Mouse (Mus musculus) cortical plate, adult 2 months (tissue): ENCODE measurements around the gene Jpt2.

Source experiments
- CTCF ChIP-seq: fragments of 200-500 bp; IDR thresholded peaks from 2 replicates; pipeline ENCODE4 v1.5.1; 2011; ENCODE audit warnings: mild to moderate bottlenecking, control low read depth, low read length; ENCODE audit not compliant: insufficient read depth; ENCODE audit errors: extremely low read depth
- POLR2A ChIP-seq: fragments of 200-500 bp; IDR thresholded peaks from 2 replicates; pipeline ENCODE4 v1.6.1; 2011; ENCODE audit warnings: mild to moderate bottlenecking, low read length, control low read depth; ENCODE audit not compliant: insufficient read depth; ENCODE audit errors: extremely low read depth

- no peak for TF ChIP-seq POLR2A
- TF ChIP-seq CTCF = no peak
Observed at GRCm38 (mm10) chr17:24900014-24900413, 60.5 kb downstream of the Jpt2 start.
